Mouse (Mus musculus) midbrain, embryonic 12.5 days (tissue): ENCODE results near the gene Tmem254a. TPM values are rescaled to one million over a fixed set of nuclear protein-coding genes. Genes with fewer than 3 reads are reported as not detected.
"Not testable (repeated sequence)": the region's sequence is repeated elsewhere in the genome, so short reads cannot be mapped to it uniquely, and the experiment has no call there.

Source experiments
- ATAC-seq: fragments of 200-750 bp; cut with Nextera tagmentation; 2 replicates; pipeline ENCODE4 v1.8.0; 2017; ENCODE audit warnings: low read depth, moderate TSS enrichment, moderate library complexity; ENCODE audit not compliant: low FRiP score
- H3K27ac ChIP-seq: fragments of 300-500 bp; sonication (generic); replicated peaks from 2 replicates; pipeline ENCODE4 v1.5.1; 2016; ENCODE audit warnings: mild to moderate bottlenecking
- H3K27me3 ChIP-seq: fragments of 300-500 bp; sonication (generic); 2 replicates; pipeline ENCODE4 v1.6.1; 2016; ENCODE audit warnings: mild to moderate bottlenecking
- H3K36me3 ChIP-seq: fragments of 300-500 bp; sonication (generic); 2 replicates; pipeline ENCODE4 v1.6.1; 2016
- H3K4me1 ChIP-seq: fragments of 300-500 bp; sonication (generic); 2 replicates; pipeline ENCODE4 v1.6.1; 2016
- H3K4me2 ChIP-seq: fragments of 300-500 bp; sonication (generic); replicated peaks from 2 replicates; pipeline ENCODE4 v1.6.1; 2016; ENCODE audit warnings: mild to moderate bottlenecking, moderate library complexity
- H3K4me3 ChIP-seq: fragments of 300-500 bp; sonication (generic); 2 replicates; pipeline ENCODE4 v1.5.1; 2016; ENCODE audit warnings: mild to moderate bottlenecking
- H3K9ac ChIP-seq: fragments of 300-500 bp; sonication (generic); replicated peaks from 2 replicates; pipeline ENCODE4 v1.6.1; 2016; ENCODE audit warnings: mild to moderate bottlenecking, moderate library complexity
- H3K9me3 ChIP-seq: fragments of 300-500 bp; sonication (generic); 2 replicates; pipeline ENCODE4 v1.6.1; 2016; ENCODE audit warnings: mild to moderate bottlenecking
- WGBS: fragments of 180-500 bp; shearing (Covaris S2); methylation state at CpG from one replicate; pipeline ENCODE4 v1.1.7; 2016; 5-methylcytosine and 5-hydroxymethylcytosine counted together
- polyA plus RNA-seq: library from polyadenylated mRNA; unstranded; fragments of >200 nt; fragmentation: Nextera tagmentation; extraction: Ambion mirVana; gene quantifications from 2 replicates; pipeline ENCODE4 v1.2.1, GENCODE M21; 2016

Gene Tmem254a
- polyA plus RNA-seq, 1 experiment from 2014 or later, result 1.4 TPM

GRCm38 (mm10) chr14:25885886-25886285, 41.6 kb downstream of the Tmem254a start:
- not testable (repeated sequence) for ATAC-seq, H3K4me3 ChIP-seq, H3K36me3 ChIP-seq, H3K27me3 ChIP-seq, H3K27ac ChIP-seq, H3K9me3 ChIP-seq, H3K4me2 ChIP-seq, H3K9ac ChIP-seq, H3K4me1 ChIP-seq
- WGBS, result no CpG with 5 or more reads among the region's 12 CpGs

- ATAC-seq, result not testable (repeated sequence)
- WGBS, result no CpG with 5 or more reads among the region's 9 CpGs
Observed at GRCm38 (mm10) chr14:25881769-25882168, 45.7 kb downstream of the Tmem254a start.

DNA sequence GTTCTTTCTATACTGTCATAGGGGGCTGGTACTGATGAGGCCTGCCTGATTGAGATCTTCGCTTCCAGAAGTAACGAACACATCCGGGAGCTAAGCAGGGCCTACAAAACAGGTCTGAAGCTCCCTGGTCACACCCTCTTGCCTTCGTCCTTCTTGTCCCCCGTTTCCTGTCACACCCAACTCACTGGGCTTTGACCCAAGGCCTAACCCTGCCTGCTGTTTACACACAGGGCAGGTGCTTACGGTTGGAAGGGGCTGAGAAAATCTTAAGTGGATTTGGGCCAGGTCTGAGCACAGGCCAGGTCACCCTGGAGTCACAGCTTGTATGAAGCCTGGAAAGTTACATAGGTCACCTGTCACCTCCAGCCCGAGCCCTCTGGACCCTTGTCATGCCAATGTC, 50.8 kb downstream of the Tmem254a start:
- H3K4me2 ChIP-seq, H3K27ac ChIP-seq, H3K27me3 ChIP-seq, H3K36me3 ChIP-seq, ATAC-seq, H3K9me3 ChIP-seq, H3K4me1 ChIP-seq, H3K4me3 ChIP-seq, H3K9ac ChIP-seq: not testable (repeated sequence)
- no CpG with 5 or more reads among the region's 7 CpGs for WGBS

More at GRCm38 (mm10) chr14:25881769-25882168, 45.7 kb downstream of the Tmem254a start:
- H3K9me3 ChIP-seq, H3K36me3 ChIP-seq, H3K27ac ChIP-seq, H3K4me3 ChIP-seq, H3K4me1 ChIP-seq, H3K27me3 ChIP-seq, H3K4me2 ChIP-seq, H3K9ac ChIP-seq: not testable (repeated sequence)

Other genes with a start within 250 kb of the Tmem254a start
- gene Ppif, start 233.5 kb downstream of the Tmem254a start, polyA plus RNA-seq, result 28.7 and 29.7 TPM in 2 replicates
- 17.7 and 20.7 TPM in 2 replicates for gene Zcchc24, start 158.6 kb downstream of the Tmem254a start, polyA plus RNA-seq
- gene Anxa11, start 85.5 kb downstream of the Tmem254a start, polyA plus RNA-seq, result 3.2 and 4.1 TPM in 2 replicates
- not detected in 2 replicates for gene Plac9a, start 24.6 kb downstream of the Tmem254a start, polyA plus RNA-seq
- not detected in 2 replicates for gene Cphx1, start 10.6 kb upstream of the Tmem254a start, polyA plus RNA-seq
- gene Duxbl1, start 50.9 kb upstream of the Tmem254a start, polyA plus RNA-seq, result 7.1 and 7.3 TPM in 2 replicates
- gene Gm9780, start 115.0 kb upstream of the Tmem254a start, polyA plus RNA-seq, result 3.0 and 6.0 TPM in 2 replicates
- gene Tmem254c, start 139.7 kb upstream of the Tmem254a start, polyA plus RNA-seq, result 13.7 and 21.1 TPM in 2 replicates
- not detected in 2 replicates for gene Cphx2, start 153.8 kb upstream of the Tmem254a start, polyA plus RNA-seq
- gene Cphx3, start 154.6 kb upstream of the Tmem254a start, polyA plus RNA-seq, result not detected in 2 replicates
- gene Duxbl2, start 190.7 kb upstream of the Tmem254a start, polyA plus RNA-seq, result 8.3 TPM in 1 of 2 replicates, not detected in the other